Mouse (Mus musculus) fat pad, adult 2 months (tissue): ENCODE measurements around the gene Wdr31.

Source experiments
- DNase-seq: peaks from one replicate; pipeline ENCODE4 v3.0.0-alpha.2; 2011; ENCODE audit warnings: low read depth, low spot score; ENCODE audit errors: extremely low read depth

The Wdr31 gene

GRCm38 (mm10) chr4:62398956-62399355, 71.7 kb downstream of the Wdr31 start:
- DNase-seq: no peak
